Mouse (Mus musculus) heart, postnatal 0 days (tissue): ENCODE data around the gene Ulk4. TPM values are rescaled to one million over a fixed set of nuclear protein-coding genes. Genes with fewer than 3 reads are reported as not detected.
A peak's percentile ranks its signal among the peaks of the same experiment; 100 is the strongest.

Experiments used
- ATAC-seq: fragments of 200-750 bp; cut with Nextera tagmentation; 2 replicates; pipeline ENCODE4 v1.8.0; 2017; ENCODE audit warnings: low read depth, moderate number of reproducible peaks, moderate library complexity; ENCODE audit not compliant: insufficient read depth
- DNase-seq: peaks from one replicate; pipeline ENCODE4 v3.0.0-alpha.2; 2016; ENCODE audit warnings: low spot score
- H3K27ac ChIP-seq: fragments of 300-500 bp; sonication (generic); 2 replicates; pipeline ENCODE4 v1.5.1; 2014; ENCODE audit warnings: low read depth, mild to moderate bottlenecking
- H3K27me3 ChIP-seq: fragments of 300-500 bp; sonication (generic); 2 replicates; pipeline ENCODE4 v1.6.1; 2014; ENCODE audit warnings: low read length, mixed read lengths; ENCODE audit not compliant: control insufficient read depth, insufficient read depth
- H3K36me3 ChIP-seq: fragments of 300-500 bp; sonication (generic); replicated peaks from 2 replicates; pipeline ENCODE4 v1.6.1; 2014; ENCODE audit warnings: low read length, mixed read lengths; ENCODE audit not compliant: control insufficient read depth, insufficient read depth
- H3K4me1 ChIP-seq: fragments of 300-500 bp; sonication (generic); 2 replicates; pipeline ENCODE4 v1.6.1; 2014; ENCODE audit warnings: antibody characterized with exemption; ENCODE audit not compliant: control insufficient read depth, insufficient read depth
- H3K4me2 ChIP-seq: fragments of 300-500 bp; sonication (generic); 2 replicates; pipeline ENCODE4 v1.6.1; 2014; ENCODE audit warnings: low read depth, mild to moderate bottlenecking, low read length, moderate library complexity
- H3K4me3 ChIP-seq: fragments of 300-500 bp; sonication (generic); 2 replicates; pipeline ENCODE4 v1.5.1; 2014; ENCODE audit warnings: low read depth, low read length
- H3K9ac ChIP-seq: fragments of 300-500 bp; sonication (generic); replicated peaks from 2 replicates; pipeline ENCODE4 v1.6.1; 2014; ENCODE audit warnings: low read depth, low read length, mixed read lengths
- H3K9me3 ChIP-seq: fragments of 300-500 bp; sonication (generic); replicated peaks from 2 replicates; pipeline ENCODE4 v1.6.1; 2016; ENCODE audit warnings: low read length; ENCODE audit not compliant: control insufficient read depth
- CTCF ChIP-seq: IDR thresholded peaks from 2 replicates; pipeline ENCODE4 v1.5.1; 2016; ENCODE audit warnings: antibody characterized with exemption, control low read depth, low read depth
- EP300 ChIP-seq: IDR thresholded peaks from 2 replicates; pipeline ENCODE4 v1.6.1; 2016; ENCODE audit warnings: antibody characterized with exemption, low read depth
- WGBS: fragments of 180-500 bp; shearing (Covaris S2); extraction: QIAGEN DNeasy Blood & Tissue Kit; methylation state at CpG from one replicate; pipeline ENCODE4 v1.1.7; 2014; 5-methylcytosine and 5-hydroxymethylcytosine counted together
- polyA plus RNA-seq: library from polyadenylated mRNA; unstranded; fragments of >200 nt; fragmentation: Nextera tagmentation; extraction: Ambion mirVana; gene quantifications from 2 replicates; pipeline ENCODE4 v1.2.1, GENCODE M21; 2015
- total RNA-seq: library from RNA; depleted of rRNA; stranded (reverse); fragments of >200 nt; gene quantifications from 2 replicates; pipeline ENCODE4 v1.2.3, GENCODE M21; 2014; ENCODE audit warnings: low replicate concordance

Ulk4 gene
- total and polyA plus RNA-seq, 2 experiments from 2014 or later = 1.5 to 66.7 TPM

DNA sequence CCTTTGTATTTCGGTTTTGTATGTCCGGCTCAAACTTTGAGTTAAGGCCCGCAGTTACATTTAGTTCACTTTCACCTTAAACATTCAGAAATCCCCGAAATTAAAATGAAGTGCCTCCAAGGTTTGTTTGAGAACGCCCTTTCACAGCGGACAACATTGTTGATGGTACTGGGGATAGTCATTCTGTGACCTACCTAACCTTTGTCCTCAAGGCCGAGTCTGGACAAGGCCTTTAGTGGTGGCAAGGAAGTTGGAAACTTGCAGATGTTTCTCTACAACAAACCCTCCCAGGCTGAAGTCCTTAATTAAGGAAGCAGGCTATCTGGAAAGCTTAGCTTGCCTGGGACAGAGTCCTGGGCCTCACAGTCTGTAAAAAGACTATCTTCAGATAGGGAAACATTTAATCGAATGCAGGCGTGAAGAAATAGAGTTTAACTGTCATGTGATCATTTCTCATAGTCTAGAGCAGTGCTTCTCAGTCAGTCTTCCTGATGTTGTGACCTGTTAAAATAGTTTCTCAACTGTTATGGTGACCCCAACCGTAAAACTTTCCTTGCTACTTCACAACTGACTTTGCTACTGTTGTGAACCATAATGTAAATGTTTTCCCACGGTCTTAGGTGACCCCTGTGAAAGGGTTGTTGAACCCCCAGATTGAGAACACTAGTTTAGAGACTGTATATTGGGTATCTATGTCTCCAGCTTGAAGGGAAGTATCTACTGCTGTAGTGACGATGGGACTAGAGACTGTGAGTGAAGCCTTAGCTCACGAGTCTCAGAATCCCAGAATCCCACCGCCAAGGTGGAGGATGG, 342.0 kb downstream of the Ulk4 start:
- peaks cover 29% of the 10 kb centered on the region for H3K4me1 ChIP-seq
- H3K36me3 ChIP-seq = 0 out of 2 replicates have a peak, but pooled peaks cover 1% of the 10 kb centered on the region
- ATAC-seq = no peak
- peak overlapping the region; percentile 86 for H3K9ac ChIP-seq
- no peak for DNase-seq
- WGBS = 4% methylated on average over 14 of the region's 14 CpGs
- H3K9me3 ChIP-seq = no peaks in the 10 kb centered on the region
- TF ChIP-seq CTCF = no peak
- no peak for TF ChIP-seq EP300
- peak overlapping the region; percentile 93 for H3K4me3 ChIP-seq
- no peaks in the 10 kb centered on the region for H3K27me3 ChIP-seq
- peak overlapping the region; percentile 70 for H3K4me2 ChIP-seq
- peak overlapping the region; percentile 97; the same call in 1 of the 2 replicates for H3K27ac ChIP-seq

DNA sequence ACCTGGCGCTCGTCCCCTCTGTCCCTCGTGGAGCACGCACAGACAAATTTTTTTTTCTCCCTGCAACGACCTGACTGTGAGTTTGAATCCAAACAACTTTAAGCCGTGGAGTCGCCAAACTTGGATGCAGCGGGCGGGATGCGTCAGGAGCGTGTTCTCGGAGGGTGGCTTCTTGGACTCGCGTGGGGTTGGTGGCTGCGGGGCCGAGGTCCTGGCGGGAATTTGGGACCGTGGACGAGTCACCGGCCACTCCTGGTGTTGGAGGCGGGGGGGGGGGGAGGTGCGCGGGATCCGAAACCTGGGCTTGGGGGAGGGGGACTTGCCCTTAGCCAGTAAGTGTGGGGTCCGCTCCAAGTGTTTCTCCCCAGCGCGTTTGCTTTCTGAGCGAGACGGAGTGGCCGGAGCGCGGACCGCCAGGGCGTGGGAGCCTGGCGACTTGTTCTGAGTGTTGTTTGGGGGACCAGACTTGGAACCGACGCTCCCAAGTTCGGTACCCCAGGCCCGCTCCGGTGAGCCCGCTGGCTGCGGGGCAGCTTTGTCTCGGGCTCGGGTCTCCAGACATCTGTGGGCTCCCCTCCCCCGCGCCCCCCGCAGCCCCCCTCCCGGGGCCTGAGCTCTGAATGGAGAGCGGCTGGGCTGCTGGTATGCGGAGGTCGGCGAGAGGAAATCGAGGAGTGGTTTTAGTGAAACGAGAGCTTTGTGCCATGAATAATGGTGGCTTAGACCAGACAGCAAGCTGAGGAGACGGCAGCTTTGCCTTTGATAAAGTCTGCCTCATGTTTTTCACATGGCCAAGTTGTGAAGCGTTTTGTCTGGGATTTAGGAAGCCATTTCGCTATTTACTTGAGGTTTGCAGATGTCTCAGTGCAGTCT, 342.9 kb downstream of the Ulk4 start:
- under 1% methylated on average over 56 of the region's 57 CpGs for WGBS
- peak; percentile 7; the same call in 1 of the 2 replicates for ATAC-seq
- peaks cover 29% of the 10 kb centered on the region for H3K4me1 ChIP-seq
- peak overlapping the region; percentile 93 for H3K4me3 ChIP-seq
- peak overlapping the region; percentile 86 for H3K9ac ChIP-seq
- DNase-seq = peak; percentile 30
- peak overlapping the region; percentile 97 for H3K27ac ChIP-seq
- no peaks in the 10 kb centered on the region for H3K27me3 ChIP-seq
- no peaks in the 10 kb centered on the region for H3K36me3 ChIP-seq
- H3K4me2 ChIP-seq = peak overlapping the region; percentile 70
- no peak for TF ChIP-seq EP300
- TF ChIP-seq CTCF = no peak
- H3K9me3 ChIP-seq = no peaks in the 10 kb centered on the region

- Histone ChIP-seq H3K27me3 (no peaks in the 10 kb centered on the region), H3K9ac (peak overlapping the region; percentile 86), H3K9me3 (no peaks in the 10 kb centered on the region), H3K36me3 (no peaks in the 10 kb centered on the region), H3K4me2 (peak overlapping the region; percentile 70), H3K4me3 (peak overlapping the region; percentile 93), H3K4me1 (peaks cover 29% of the 10 kb centered on the region), H3K27ac (peak overlapping the region; percentile 97)
- 1% methylated on average over 48 of the region's 58 CpGs for WGBS
- no peak for TF ChIP-seq EP300
- TF ChIP-seq CTCF = no peak
- DNase-seq (peak; percentile 21), ATAC-seq (peak; percentile 76)
Measured at GRCm38 (mm10) chr9:120933587-120933885, 343.5 kb downstream of the Ulk4 start.

DNA sequence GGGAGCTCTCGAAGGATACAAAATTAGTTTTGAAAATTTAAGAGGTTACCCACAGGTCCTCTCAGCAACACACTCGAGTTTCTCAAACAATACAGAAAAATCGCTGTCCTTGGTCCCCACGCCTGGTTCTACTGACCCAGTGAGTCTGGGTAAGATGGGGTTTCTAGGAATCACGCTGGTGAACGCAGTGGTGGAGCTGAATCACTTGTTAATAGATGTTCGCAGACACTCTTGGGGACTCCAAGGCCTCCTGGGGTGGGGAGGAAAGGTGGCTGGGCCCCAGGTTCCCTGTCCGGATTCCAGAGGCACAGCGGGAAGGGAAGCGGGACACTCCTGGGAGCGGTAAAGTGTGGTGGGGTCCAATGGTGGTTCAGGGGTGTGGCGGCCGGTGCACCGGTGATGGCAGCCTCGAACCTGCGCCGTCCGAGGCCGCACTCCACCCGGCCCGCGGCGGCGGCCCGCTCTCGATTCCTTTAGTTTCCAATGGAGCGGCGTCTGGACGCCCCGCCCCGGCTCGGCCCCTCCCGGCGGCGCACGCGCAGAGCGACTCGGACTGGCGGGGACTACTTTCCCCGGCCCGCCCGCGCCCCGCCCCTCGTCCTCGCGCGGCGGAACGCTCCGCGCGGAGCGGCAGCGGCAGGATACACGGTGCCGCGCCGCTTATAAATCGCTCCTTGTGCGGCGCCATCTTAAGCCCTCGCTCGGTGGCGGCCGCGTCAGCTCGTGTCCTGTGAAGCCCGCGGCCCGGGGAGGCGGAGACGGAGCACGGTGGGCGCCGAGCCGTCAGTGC, 344.0 kb downstream of the Ulk4 start:
- peak overlapping the region; percentile 86 for H3K9ac ChIP-seq
- peak; percentile 91 for ATAC-seq
- H3K4me2 ChIP-seq = peak overlapping the region; percentile 70
- no peaks in the 10 kb centered on the region for H3K27me3 ChIP-seq
- H3K4me3 ChIP-seq = peak overlapping the region; percentile 93
- peaks cover 24% of the 10 kb centered on the region for H3K4me1 ChIP-seq
- 5% methylated on average over 70 of the region's 78 CpGs for WGBS
- no peaks in the 10 kb centered on the region for H3K9me3 ChIP-seq
- H3K36me3 ChIP-seq = no peaks in the 10 kb centered on the region
- peak; percentile 90 for DNase-seq
- peak; percentile 65; the same call in 1 of the 2 replicates for TF ChIP-seq EP300
- TF ChIP-seq CTCF = no peak
- H3K27ac ChIP-seq = peak overlapping the region; percentile 97

- ATAC-seq (no peak), DNase-seq (no peak)
- H3K4me3 ChIP-seq = no peak overlapping the region
- peaks cover 18% of the 10 kb centered on the region for H3K4me1 ChIP-seq
- 70% methylated on average over 6 of the region's 6 CpGs for WGBS
- 0 out of 2 replicates have a peak overlapping the region, but pooled peaks have one; percentile 3 for H3K27ac ChIP-seq
- H3K9me3 ChIP-seq = no peaks in the 10 kb centered on the region
- H3K36me3 ChIP-seq = no peaks in the 10 kb centered on the region
- no peak overlapping the region for H3K4me2 ChIP-seq
- H3K27me3 ChIP-seq = no peaks in the 10 kb centered on the region
- TF ChIP-seq EP300 (no peak), CTCF (no peak)
- H3K9ac ChIP-seq = no peak overlapping the region
Measured at GRCm38 (mm10) chr9:120932371-120932770, 344.6 kb downstream of the Ulk4 start.
